Mouse (Mus musculus) right cerebral cortex, adult 2 months (tissue): ENCODE measurements at regions not wholly inside any gene's neighbourhood (a gene's known extent, or its start where the extent isn't known, plus 50 kb on each side); places are given as distances from the start of the nearest gene placed in this dataset.

ENCODE experiments used
- DNase-seq, 2 experiments: peaks; one replicate each; pipeline ENCODE4 v3.0.0; 2021 to 2022; ENCODE audit warnings: low spot score in 2 of 2

- no peak for DNase-seq
Measured at GRCm38 (mm10) chr5:129420981-129421380, 80.0 kb upstream of the Sfswap start.

GRCm38 (mm10) chr5:129429897-129430296, 71.1 kb upstream of the Sfswap start:
- no peak for DNase-seq

- no peak for DNase-seq
Measured at GRCm38 (mm10) chr5:129430330-129430729, 70.7 kb upstream of the Sfswap start.

- DNase-seq = no peak
Measured at GRCm38 (mm10) chr5:129449931-129450573, 51.0 kb upstream of the Sfswap start.
